Mouse (Mus musculus): ENCODE measurements around the gene Grb2. TPM values are rescaled to one million over a fixed set of nuclear protein-coding genes. Genes with fewer than 3 reads are reported as not detected.

The Grb2 gene
- total RNA-seq, 2 experiments from 2014 or later: 178 to 182 TPM

- DNase-seq (ENCODE audit: low spot score in 2 of 2): no peak
Measured at GRCm38 (mm10) chr11:115712674-115713298, 4.4 kb upstream of the Grb2 start.

GRCm38 (mm10) chr11:115712268-115712667 lies 3.9 kb upstream of the Grb2 start:
- no peak for DNase-seq (ENCODE audit: low spot score in 2 of 2)

GRCm38 (mm10) chr11:115711133-115711532 lies 2.7 kb upstream of the Grb2 start:
- no peak for DNase-seq (ENCODE audit: low spot score in 2 of 2)

- no peak for DNase-seq (ENCODE audit: low spot score in 2 of 2)
Measured at GRCm38 (mm10) chr11:115709829-115710559, 1.6 kb upstream of the Grb2 start.

GRCm38 (mm10) chr11:115708956-115709828 lies 795 bp upstream of the Grb2 start:
- DNase-seq (ENCODE audit: low spot score in 2 of 2): peak in 1 of 2 experiments; percentile 34

GRCm38 (mm10) chr11:115707313-115708208 lies 836 bp downstream of the Grb2 start:
- DNase-seq (ENCODE audit: low spot score in 2 of 2): peak in 1 of 2 experiments; percentile 20

GRCm38 (mm10) chr11:115706584-115706983 lies 1.8 kb downstream of the Grb2 start:
- DNase-seq (ENCODE audit: low spot score in 2 of 2): no peak

- no peak for DNase-seq (ENCODE audit: low spot score in 2 of 2)
Measured at GRCm38 (mm10) chr11:115705561-115705960, 2.8 kb downstream of the Grb2 start.

- no peak for DNase-seq (ENCODE audit: low spot score in 2 of 2)
Measured at GRCm38 (mm10) chr11:115704648-115705047, 3.7 kb downstream of the Grb2 start.

- DNase-seq (ENCODE audit: low spot score in 2 of 2): no peak
Measured at GRCm38 (mm10) chr11:115703466-115703865, 4.9 kb downstream of the Grb2 start.

GRCm38 (mm10) chr11:115698986-115699728 lies 9.2 kb downstream of the Grb2 start:
- DNase-seq (ENCODE audit: low spot score in 2 of 2): peak; percentile 92 to 95

- DNase-seq (ENCODE audit: low spot score in 2 of 2): no peak
Measured at GRCm38 (mm10) chr11:115697722-115698121, 10.7 kb downstream of the Grb2 start.

GRCm38 (mm10) chr11:115697091-115697490 lies 11.3 kb downstream of the Grb2 start:
- DNase-seq (ENCODE audit: low spot score in 2 of 2): no peak

- DNase-seq (ENCODE audit: low spot score in 2 of 2): no peak
Measured at GRCm38 (mm10) chr11:115696471-115696870, 11.9 kb downstream of the Grb2 start.

GRCm38 (mm10) chr11:115693979-115694578 lies 14.3 kb downstream of the Grb2 start:
- no peak for DNase-seq (ENCODE audit: low spot score in 2 of 2)

- no peak for DNase-seq (ENCODE audit: low spot score in 2 of 2)
Measured at GRCm38 (mm10) chr11:115692800-115693199, 15.6 kb downstream of the Grb2 start.

- DNase-seq (ENCODE audit: low spot score in 2 of 2): no peak
Measured at GRCm38 (mm10) chr11:115691976-115692375, 16.4 kb downstream of the Grb2 start.

GRCm38 (mm10) chr11:115691511-115691910 lies 16.9 kb downstream of the Grb2 start:
- DNase-seq (ENCODE audit: low spot score in 2 of 2): no peak

GRCm38 (mm10) chr11:115691013-115691412 lies 17.4 kb downstream of the Grb2 start:
- no peak for DNase-seq (ENCODE audit: low spot score in 2 of 2)

GRCm38 (mm10) chr11:115690356-115690755 lies 18.0 kb downstream of the Grb2 start:
- DNase-seq (ENCODE audit: low spot score in 2 of 2): no peak

All from layer of hippocampus, postnatal 14 days (tissue).